Mouse (Mus musculus): ENCODE data around the gene Pla2g2e. TPM values are rescaled to one million over a fixed set of nuclear protein-coding genes. Genes with fewer than 3 reads are reported as not detected.

Pla2g2e gene
- not detected in 2 replicates for polyA plus RNA-seq (2014; fragmentation: Nextera tagmentation; extraction: Ambion mirVana)

- H3K27me3 ChIP-seq (ENCODE audit: control insufficient read depth, insufficient read depth, low read length): no peaks in the 10 kb centered on the region
- no peaks in the 10 kb centered on the region for H3K9me3 ChIP-seq (ENCODE audit: control insufficient read depth, low read length)
- WGBS: 81% methylated on average over 4 of the region's 4 CpGs
- no peak within 1 kb of the TSS for H3K27ac ChIP-seq (ENCODE audit: low read depth, low read length)
- DNase-seq (ENCODE audit: low spot score) (no peak), ATAC-seq (ENCODE audit: low FRiP score) (no peak)
- H3K4me2 ChIP-seq (replicated peaks; ENCODE audit: low read depth, low read length): no peak within 1 kb of the TSS
- no peaks in the 10 kb centered on the region for H3K36me3 ChIP-seq (ENCODE audit: control insufficient read depth, insufficient read depth, low read length)
- peaks cover 2% of the 10 kb centered on the region; the same call in 1 of the 2 replicates for H3K4me1 ChIP-seq (replicated peaks; ENCODE audit: control insufficient read depth, insufficient read depth, low read length)
- H3K9ac ChIP-seq (ENCODE audit: low read depth, low read length): no peak within 1 kb of the TSS
- no peak within 1 kb of the TSS for H3K4me3 ChIP-seq (ENCODE audit: low read depth, low read length)
Observed at GRCm38 (mm10) chr4:138877731-138878130, at the start of gene Pla2g2e. Gene Pla2g2e, plus strand, starts transcription at chr4:138877942.

DNA sequence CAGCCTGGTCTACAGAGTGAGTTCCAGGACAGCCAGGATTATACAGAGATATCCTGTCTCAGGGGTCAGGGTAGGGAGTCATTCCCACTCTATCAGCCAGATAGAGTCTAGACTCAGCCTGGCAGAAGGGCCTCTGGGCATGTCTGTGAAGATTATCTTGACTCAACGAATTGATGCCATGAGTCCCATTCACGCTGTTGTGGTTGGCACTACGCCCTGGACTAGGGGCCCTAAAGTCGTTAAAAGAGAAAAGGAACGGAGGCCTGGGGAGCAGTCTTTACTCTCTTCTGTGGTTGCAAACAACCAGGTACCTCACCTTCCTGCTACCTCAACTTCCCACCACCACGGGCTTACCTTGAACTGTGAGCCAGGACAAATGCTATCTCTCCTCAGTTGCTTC lies 37.9 kb upstream of the Pla2g2e start:
- ATAC-seq (ENCODE audit: low FRiP score): no peak
- WGBS: 94% methylated on average over 6 of the region's 6 CpGs

DNA sequence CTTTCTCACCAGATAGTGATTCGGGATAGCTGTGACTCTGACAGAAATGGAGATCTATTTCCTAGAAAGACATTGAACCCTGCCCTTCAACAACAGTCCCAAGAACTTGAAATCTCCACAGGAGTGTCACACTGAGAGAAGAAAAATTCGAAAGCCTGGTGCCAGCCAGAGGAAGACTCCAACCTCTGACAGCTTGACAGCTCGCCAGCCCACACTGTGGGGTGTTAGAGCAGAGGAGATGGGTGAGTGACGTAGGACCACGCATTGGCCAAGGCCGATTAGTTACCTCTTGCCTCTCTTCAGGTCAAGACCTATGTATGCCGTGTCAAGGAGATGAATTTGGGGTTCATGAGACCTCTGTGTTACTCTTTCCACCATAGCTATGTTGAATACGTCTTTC lies 37.0 kb upstream of the Pla2g2e start:
- H3K9me3 ChIP-seq (ENCODE audit: control insufficient read depth, low read length): no peaks in the 10 kb centered on the region
- no peak overlapping the region for H3K27ac ChIP-seq (ENCODE audit: low read depth, low read length)
- H3K4me1 ChIP-seq (replicated peaks; ENCODE audit: control insufficient read depth, insufficient read depth, low read length): no peaks in the 10 kb centered on the region
- no peaks in the 10 kb centered on the region for H3K27me3 ChIP-seq (ENCODE audit: control insufficient read depth, insufficient read depth, low read length)
- 84% methylated on average over 8 of the region's 8 CpGs for WGBS
- no peak overlapping the region for H3K4me3 ChIP-seq (ENCODE audit: low read depth, low read length)
- H3K9ac ChIP-seq (ENCODE audit: low read depth, low read length): no peak overlapping the region
- no peak overlapping the region for H3K4me2 ChIP-seq (replicated peaks; ENCODE audit: low read depth, low read length)
- DNase-seq (ENCODE audit: low spot score): no peak
- H3K36me3 ChIP-seq (ENCODE audit: control insufficient read depth, insufficient read depth, low read length): no peaks in the 10 kb centered on the region
- no peak for ATAC-seq (ENCODE audit: low FRiP score)

More for the DNA sequence above, 37.9 kb upstream of the Pla2g2e start:
- Histone ChIP-seq H3K9ac (ENCODE audit: low read depth, low read length) (no peak overlapping the region), H3K36me3 (ENCODE audit: control insufficient read depth, insufficient read depth, low read length) (no peaks in the 10 kb centered on the region), H3K9me3 (ENCODE audit: control insufficient read depth, low read length) (no peaks in the 10 kb centered on the region), H3K4me2 (replicated peaks; ENCODE audit: low read depth, low read length) (no peak overlapping the region), H3K27ac (ENCODE audit: low read depth, low read length) (no peak overlapping the region), H3K27me3 (ENCODE audit: control insufficient read depth, insufficient read depth, low read length) (no peaks in the 10 kb centered on the region), H3K4me3 (ENCODE audit: low read depth, low read length) (no peak overlapping the region), H3K4me1 (replicated peaks; ENCODE audit: control insufficient read depth, insufficient read depth, low read length) (no peaks in the 10 kb centered on the region)
- DNase-seq (ENCODE audit: low spot score): no peak

DNA sequence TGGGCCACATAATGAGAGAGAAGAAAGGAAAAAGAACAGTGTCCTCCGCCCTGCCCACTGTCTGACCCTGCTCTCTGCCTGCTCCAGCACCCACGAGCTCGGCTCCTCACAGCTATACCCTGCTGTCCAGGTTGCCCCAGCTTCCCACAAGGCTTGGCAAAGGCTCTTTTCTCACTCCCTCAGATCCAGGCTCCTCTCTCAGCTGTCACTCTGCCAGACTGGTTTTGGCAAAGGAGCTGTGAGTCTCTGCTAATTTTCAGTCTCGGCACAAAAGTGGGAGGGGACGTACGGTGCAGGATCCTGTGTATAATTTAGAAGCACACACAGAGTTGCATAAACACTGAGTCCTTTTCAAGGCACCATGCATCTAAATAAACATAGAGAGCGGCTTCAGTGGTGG lies 36.4 kb upstream of the Pla2g2e start:
- H3K27ac ChIP-seq (ENCODE audit: low read depth, low read length): no peak overlapping the region
- DNase-seq (ENCODE audit: low spot score) (no peak), ATAC-seq (ENCODE audit: low FRiP score) (no peak)
- H3K4me3 ChIP-seq (ENCODE audit: low read depth, low read length): no peak overlapping the region
- no peak overlapping the region for H3K9ac ChIP-seq (ENCODE audit: low read depth, low read length)
- H3K36me3 ChIP-seq (ENCODE audit: control insufficient read depth, insufficient read depth, low read length): no peaks in the 10 kb centered on the region
- no peaks in the 10 kb centered on the region for H3K4me1 ChIP-seq (replicated peaks; ENCODE audit: control insufficient read depth, insufficient read depth, low read length)
- no peaks in the 10 kb centered on the region for H3K9me3 ChIP-seq (ENCODE audit: control insufficient read depth, low read length)
- H3K27me3 ChIP-seq (ENCODE audit: control insufficient read depth, insufficient read depth, low read length): no peaks in the 10 kb centered on the region
- 89% methylated on average over 7 of the region's 7 CpGs for WGBS
- H3K4me2 ChIP-seq (replicated peaks; ENCODE audit: low read depth, low read length): no peak overlapping the region

- Histone ChIP-seq H3K9ac (ENCODE audit: low read depth, low read length) (no peak overlapping the region), H3K9me3 (ENCODE audit: control insufficient read depth, low read length) (no peaks in the 10 kb centered on the region), H3K27me3 (ENCODE audit: control insufficient read depth, insufficient read depth, low read length) (no peaks in the 10 kb centered on the region), H3K4me2 (replicated peaks; ENCODE audit: low read depth, low read length) (no peak overlapping the region), H3K36me3 (ENCODE audit: control insufficient read depth, insufficient read depth, low read length) (no peaks in the 10 kb centered on the region), H3K27ac (ENCODE audit: low read depth, low read length) (no peak overlapping the region), H3K4me1 (replicated peaks; ENCODE audit: control insufficient read depth, insufficient read depth, low read length) (no peaks in the 10 kb centered on the region), H3K4me3 (ENCODE audit: low read depth, low read length) (no peak overlapping the region)
- WGBS: 9% methylated on average over 4 of the region's 4 CpGs
- DNase-seq (ENCODE audit: low spot score) (peak; percentile 88), ATAC-seq (ENCODE audit: low FRiP score) (no peak)
Observed at GRCm38 (mm10) chr4:138851463-138851862, 26.3 kb upstream of the Pla2g2e start.

DNA sequence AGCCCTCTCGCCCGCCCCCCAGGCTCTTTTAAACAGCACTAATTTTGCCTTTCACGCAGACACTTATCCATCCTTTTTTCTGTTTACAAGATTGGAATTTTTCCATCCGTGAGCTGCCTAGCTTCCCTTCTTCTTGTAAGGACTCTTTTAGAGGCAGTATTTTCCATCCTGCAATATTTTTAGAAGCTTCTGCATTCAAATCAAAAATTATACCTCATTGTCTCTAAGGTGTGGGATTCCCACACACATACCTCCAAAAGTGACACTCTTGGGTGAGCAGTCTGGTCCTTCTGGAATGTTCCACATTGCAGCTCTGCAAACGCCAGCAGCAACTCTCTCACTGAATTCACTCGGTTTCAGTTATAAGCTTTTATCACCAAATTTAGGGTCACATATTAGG lies 24.8 kb upstream of the Pla2g2e start:
- Histone ChIP-seq H3K9ac (ENCODE audit: low read depth, low read length) (no peak overlapping the region), H3K4me2 (replicated peaks; ENCODE audit: low read depth, low read length) (no peak overlapping the region), H3K4me3 (ENCODE audit: low read depth, low read length) (no peak overlapping the region), H3K4me1 (replicated peaks; ENCODE audit: control insufficient read depth, insufficient read depth, low read length) (no peaks in the 10 kb centered on the region), H3K27me3 (ENCODE audit: control insufficient read depth, insufficient read depth, low read length) (no peaks in the 10 kb centered on the region), H3K36me3 (ENCODE audit: control insufficient read depth, insufficient read depth, low read length) (no peaks in the 10 kb centered on the region), H3K27ac (ENCODE audit: low read depth, low read length) (no peak overlapping the region), H3K9me3 (ENCODE audit: control insufficient read depth, low read length) (no peaks in the 10 kb centered on the region)
- no peak for DNase-seq (ENCODE audit: low spot score)
- no peak for ATAC-seq (ENCODE audit: low FRiP score)
- 84% methylated on average over 6 of the region's 6 CpGs for WGBS

GRCm38 (mm10) chr4:138855092-138855632 lies 22.6 kb upstream of the Pla2g2e start:
- no peak overlapping the region for H3K27ac ChIP-seq (ENCODE audit: low read depth, low read length)
- no peak for DNase-seq (ENCODE audit: low spot score)
- ATAC-seq (ENCODE audit: low FRiP score): no peak
- H3K4me1 ChIP-seq (replicated peaks; ENCODE audit: control insufficient read depth, insufficient read depth, low read length): no peaks in the 10 kb centered on the region
- H3K4me2 ChIP-seq (replicated peaks; ENCODE audit: low read depth, low read length): no peak overlapping the region
- no peak overlapping the region for H3K9ac ChIP-seq (ENCODE audit: low read depth, low read length)
- H3K4me3 ChIP-seq (ENCODE audit: low read depth, low read length): no peak overlapping the region
- H3K36me3 ChIP-seq (ENCODE audit: control insufficient read depth, insufficient read depth, low read length): no peaks in the 10 kb centered on the region
- H3K27me3 ChIP-seq (ENCODE audit: control insufficient read depth, insufficient read depth, low read length): no peaks in the 10 kb centered on the region
- no peaks in the 10 kb centered on the region for H3K9me3 ChIP-seq (ENCODE audit: control insufficient read depth, low read length)
- 89% methylated on average over 9 of the region's 9 CpGs for WGBS

- no peak overlapping the region for H3K4me2 ChIP-seq (replicated peaks; ENCODE audit: low read depth, low read length)
- WGBS: 30% methylated on average over 7 of the region's 7 CpGs
- no peak overlapping the region for H3K4me3 ChIP-seq (ENCODE audit: low read depth, low read length)
- no peaks in the 10 kb centered on the region for H3K9me3 ChIP-seq (ENCODE audit: control insufficient read depth, low read length)
- ATAC-seq (ENCODE audit: low FRiP score): no peak
- no peaks in the 10 kb centered on the region for H3K27me3 ChIP-seq (ENCODE audit: control insufficient read depth, insufficient read depth, low read length)
- no peak overlapping the region for H3K27ac ChIP-seq (ENCODE audit: low read depth, low read length)
- H3K4me1 ChIP-seq (replicated peaks; ENCODE audit: control insufficient read depth, insufficient read depth, low read length): no peaks in the 10 kb centered on the region
- no peak overlapping the region for H3K9ac ChIP-seq (ENCODE audit: low read depth, low read length)
- DNase-seq (ENCODE audit: low spot score): peak; percentile 87
- no peaks in the 10 kb centered on the region for H3K36me3 ChIP-seq (ENCODE audit: control insufficient read depth, insufficient read depth, low read length)
Observed at GRCm38 (mm10) chr4:138856491-138856890, 21.3 kb upstream of the Pla2g2e start.

GRCm38 (mm10) chr4:138857576-138857975 lies 20.2 kb upstream of the Pla2g2e start:
- no peak overlapping the region for H3K4me3 ChIP-seq (ENCODE audit: low read depth, low read length)
- no peaks in the 10 kb centered on the region for H3K27me3 ChIP-seq (ENCODE audit: control insufficient read depth, insufficient read depth, low read length)
- H3K4me1 ChIP-seq (replicated peaks; ENCODE audit: control insufficient read depth, insufficient read depth, low read length): no peaks in the 10 kb centered on the region
- H3K4me2 ChIP-seq (replicated peaks; ENCODE audit: low read depth, low read length): no peak overlapping the region
- no peak overlapping the region for H3K27ac ChIP-seq (ENCODE audit: low read depth, low read length)
- H3K9me3 ChIP-seq (ENCODE audit: control insufficient read depth, low read length): no peaks in the 10 kb centered on the region
- 93% methylated on average over 10 of the region's 10 CpGs for WGBS
- no peaks in the 10 kb centered on the region for H3K36me3 ChIP-seq (ENCODE audit: control insufficient read depth, insufficient read depth, low read length)
- H3K9ac ChIP-seq (ENCODE audit: low read depth, low read length): no peak overlapping the region
- no peak for ATAC-seq (ENCODE audit: low FRiP score)
- DNase-seq (ENCODE audit: low spot score): no peak
